Mouse (Mus musculus) midbrain, embryonic 15.5 days (tissue): ENCODE measurements around the gene Tbx3. TPM values are rescaled to one million over a fixed set of nuclear protein-coding genes. Genes with fewer than 3 reads are reported as not detected.

Experiments used
- ATAC-seq: fragments of 200-750 bp; cut with Nextera tagmentation; replicated peaks from 2 replicates; pipeline ENCODE4 v1.8.0; 2017; ENCODE audit warnings: moderate TSS enrichment
- H3K27ac ChIP-seq: fragments of 300-500 bp; sonication (generic); 2 replicates; pipeline ENCODE4 v1.5.1; 2015; ENCODE audit warnings: mild to moderate bottlenecking, inconsistent platforms
- H3K27me3 ChIP-seq: fragments of 300-500 bp; sonication (generic); replicated peaks from 2 replicates; pipeline ENCODE4 v1.6.1; 2015; ENCODE audit warnings: inconsistent platforms
- H3K36me3 ChIP-seq: fragments of 300-500 bp; sonication (generic); replicated peaks from 2 replicates; pipeline ENCODE4 v1.6.1; 2015; ENCODE audit warnings: inconsistent platforms
- H3K4me1 ChIP-seq: fragments of 300-500 bp; sonication (generic); 2 replicates; pipeline ENCODE4 v1.6.1; 2015; ENCODE audit warnings: inconsistent platforms
- H3K4me2 ChIP-seq: fragments of 300-500 bp; sonication (generic); 2 replicates; pipeline ENCODE4 v1.6.1; 2015; ENCODE audit warnings: inconsistent platforms, mild to moderate bottlenecking, moderate library complexity
- H3K4me3 ChIP-seq: fragments of 300-500 bp; sonication (generic); 2 replicates; pipeline ENCODE4 v1.5.1; 2015; ENCODE audit warnings: mild to moderate bottlenecking, inconsistent platforms
- H3K9ac ChIP-seq: fragments of 300-500 bp; sonication (generic); 2 replicates; pipeline ENCODE4 v1.6.1; 2015; ENCODE audit warnings: mild to moderate bottlenecking, inconsistent platforms
- H3K9me3 ChIP-seq: fragments of 300-500 bp; sonication (generic); 2 replicates; pipeline ENCODE4 v1.6.1; 2016; ENCODE audit warnings: inconsistent platforms
- WGBS: fragments of 180-500 bp; shearing (Covaris S2); methylation state at CpG from one replicate; pipeline ENCODE4 v1.1.7; 2015; ENCODE audit warnings: mixed read lengths; 5-methylcytosine and 5-hydroxymethylcytosine counted together
- polyA plus RNA-seq: library from polyadenylated mRNA; unstranded; fragments of >200 nt; fragmentation: Nextera tagmentation; extraction: Ambion mirVana; gene quantifications from 2 replicates; pipeline ENCODE4 v1.2.1, GENCODE M21; 2015

Tbx3 gene
- polyA plus RNA-seq, 1 experiment from 2014 or later, result 4.7 TPM

GRCm38 (mm10) chr5:119646965-119647364 lies 23.5 kb upstream of the Tbx3 start:
- Histone ChIP-seq H3K4me2 (no peak overlapping the region), H3K4me3 (no peak overlapping the region), H3K27ac (no peak overlapping the region), H3K27me3 (peaks cover 20% of the 10 kb centered on the region), H3K4me1 (no peaks in the 10 kb centered on the region), H3K9ac (no peak overlapping the region), H3K36me3 (no peaks in the 10 kb centered on the region), H3K9me3 (no peaks in the 10 kb centered on the region)
- WGBS, result 55% methylated on average over 2 of the region's 2 CpGs
- no peak for ATAC-seq

- no peaks in the 10 kb centered on the region for H3K36me3 ChIP-seq
- H3K9ac ChIP-seq, result no peak overlapping the region
- no peak overlapping the region for H3K27ac ChIP-seq
- H3K4me3 ChIP-seq, result no peak overlapping the region
- no peaks in the 10 kb centered on the region for H3K9me3 ChIP-seq
- WGBS, result 23% methylated on average over 13 of the region's 13 CpGs
- H3K27me3 ChIP-seq, result peaks cover 42% of the 10 kb centered on the region
- no peaks in the 10 kb centered on the region for H3K4me1 ChIP-seq
- ATAC-seq, result no peak
- H3K4me2 ChIP-seq, result no peak overlapping the region
Observed at GRCm38 (mm10) chr5:119651135-119651965, 19.1 kb upstream of the Tbx3 start.

GRCm38 (mm10) chr5:119656354-119656753 lies 14.1 kb upstream of the Tbx3 start:
- 8% methylated on average over 7 of the region's 7 CpGs for WGBS
- Histone ChIP-seq H3K4me3 (no peak overlapping the region), H3K4me1 (0 out of 2 replicates have a peak, but pooled peaks cover 2% of the 10 kb centered on the region), H3K36me3 (no peaks in the 10 kb centered on the region), H3K27ac (no peak overlapping the region), H3K9ac (no peak overlapping the region), H3K9me3 (no peaks in the 10 kb centered on the region), H3K27me3 (peaks cover 85% of the 10 kb centered on the region), H3K4me2 (no peak overlapping the region)
- ATAC-seq, result no peak

GRCm38 (mm10) chr5:119656856-119657255 lies 13.6 kb upstream of the Tbx3 start:
- H3K4me3 ChIP-seq, result no peak overlapping the region
- H3K9ac ChIP-seq, result no peak overlapping the region
- 0 out of 2 replicates have a peak, but pooled peaks cover 2% of the 10 kb centered on the region for H3K4me1 ChIP-seq
- ATAC-seq, result no peak
- WGBS, result 1% methylated on average over 21 of the region's 21 CpGs
- no peaks in the 10 kb centered on the region for H3K36me3 ChIP-seq
- peaks cover 83% of the 10 kb centered on the region for H3K27me3 ChIP-seq
- no peak overlapping the region for H3K27ac ChIP-seq
- no peaks in the 10 kb centered on the region for H3K9me3 ChIP-seq
- no peak overlapping the region for H3K4me2 ChIP-seq

GRCm38 (mm10) chr5:119657362-119657761 lies 13.1 kb upstream of the Tbx3 start:
- peaks cover 88% of the 10 kb centered on the region for H3K27me3 ChIP-seq
- H3K4me1 ChIP-seq, result 0 out of 2 replicates have a peak, but pooled peaks cover 2% of the 10 kb centered on the region
- 3% methylated on average over 6 of the region's 6 CpGs for WGBS
- no peak overlapping the region for H3K27ac ChIP-seq
- H3K9me3 ChIP-seq, result no peaks in the 10 kb centered on the region
- H3K4me2 ChIP-seq, result no peak overlapping the region
- H3K4me3 ChIP-seq, result no peak overlapping the region
- no peaks in the 10 kb centered on the region for H3K36me3 ChIP-seq
- no peak for ATAC-seq
- no peak overlapping the region for H3K9ac ChIP-seq

GRCm38 (mm10) chr5:119657804-119658203 lies 12.7 kb upstream of the Tbx3 start:
- 3% methylated on average over 6 of the region's 6 CpGs for WGBS

GRCm38 (mm10) chr5:119658396-119658795 lies 12.1 kb upstream of the Tbx3 start:
- Histone ChIP-seq H3K9ac (no peak overlapping the region), H3K9me3 (no peaks in the 10 kb centered on the region), H3K4me1 (0 out of 2 replicates have a peak, but pooled peaks cover 2% of the 10 kb centered on the region), H3K27ac (no peak overlapping the region), H3K27me3 (peaks cover 89% of the 10 kb centered on the region), H3K4me2 (no peak overlapping the region), H3K4me3 (no peak overlapping the region), H3K36me3 (no peaks in the 10 kb centered on the region)
- under 1% methylated on average over 5 of the region's 5 CpGs for WGBS
- no peak for ATAC-seq

More at GRCm38 (mm10) chr5:119657804-119658203, 12.7 kb upstream of the Tbx3 start:
- H3K9ac ChIP-seq, result no peak overlapping the region
- H3K4me3 ChIP-seq, result no peak overlapping the region
- H3K9me3 ChIP-seq, result no peaks in the 10 kb centered on the region
- H3K4me1 ChIP-seq, result 0 out of 2 replicates have a peak, but pooled peaks cover 2% of the 10 kb centered on the region
- no peaks in the 10 kb centered on the region for H3K36me3 ChIP-seq
- H3K4me2 ChIP-seq, result no peak overlapping the region
- ATAC-seq, result no peak
- H3K27me3 ChIP-seq, result peaks cover 87% of the 10 kb centered on the region
- H3K27ac ChIP-seq, result no peak overlapping the region

- no peak for ATAC-seq
- H3K9me3 ChIP-seq, result no peaks in the 10 kb centered on the region
- WGBS, result 4% methylated on average over 3 of the region's 3 CpGs
Observed at GRCm38 (mm10) chr5:119659041-119659440, 11.4 kb upstream of the Tbx3 start.

GRCm38 (mm10) chr5:119660526-119661410 lies 9.7 kb upstream of the Tbx3 start:
- Histone ChIP-seq H3K9me3 (no peaks in the 10 kb centered on the region), H3K27me3 (peaks cover 90% of the 10 kb centered on the region), H3K9ac (no peak overlapping the region), H3K27ac (no peak overlapping the region), H3K4me3 (no peak overlapping the region), H3K4me1 (0 out of 2 replicates have a peak, but pooled peaks cover 2% of the 10 kb centered on the region), H3K4me2 (no peak overlapping the region), H3K36me3 (no peaks in the 10 kb centered on the region)
- WGBS, result 2% methylated on average over 25 of the region's 25 CpGs
- no peak for ATAC-seq

More at GRCm38 (mm10) chr5:119659041-119659440, 11.4 kb upstream of the Tbx3 start:
- Histone ChIP-seq H3K4me2 (no peak overlapping the region), H3K4me3 (no peak overlapping the region), H3K36me3 (no peaks in the 10 kb centered on the region), H3K27me3 (peaks cover 89% of the 10 kb centered on the region), H3K27ac (no peak overlapping the region), H3K9ac (no peak overlapping the region), H3K4me1 (0 out of 2 replicates have a peak, but pooled peaks cover 2% of the 10 kb centered on the region)

GRCm38 (mm10) chr5:119661474-119661873 lies 9.0 kb upstream of the Tbx3 start:
- Histone ChIP-seq H3K4me1 (0 out of 2 replicates have a peak, but pooled peaks cover 2% of the 10 kb centered on the region), H3K4me2 (no peak overlapping the region), H3K9ac (no peak overlapping the region), H3K27me3 (peaks cover 90% of the 10 kb centered on the region), H3K9me3 (no peaks in the 10 kb centered on the region), H3K4me3 (no peak overlapping the region), H3K27ac (no peak overlapping the region), H3K36me3 (no peaks in the 10 kb centered on the region)
- ATAC-seq, result no peak
- 3% methylated on average over 11 of the region's 11 CpGs for WGBS

- H3K4me2 ChIP-seq, result no peak overlapping the region
- no peak overlapping the region for H3K27ac ChIP-seq
- H3K9ac ChIP-seq, result no peak overlapping the region
- no peaks in the 10 kb centered on the region for H3K36me3 ChIP-seq
- H3K4me1 ChIP-seq, result no peaks in the 10 kb centered on the region
- H3K9me3 ChIP-seq, result no peaks in the 10 kb centered on the region
- ATAC-seq, result no peak
- peaks cover 91% of the 10 kb centered on the region for H3K27me3 ChIP-seq
- under 1% methylated on average over 13 of the region's 13 CpGs for WGBS
- H3K4me3 ChIP-seq, result no peak overlapping the region
Observed at GRCm38 (mm10) chr5:119662326-119662725, 8.1 kb upstream of the Tbx3 start.

- Histone ChIP-seq H3K9me3 (no peaks in the 10 kb centered on the region), H3K9ac (no peak overlapping the region), H3K4me1 (no peaks in the 10 kb centered on the region), H3K27me3 (peaks cover 92% of the 10 kb centered on the region), H3K36me3 (no peaks in the 10 kb centered on the region), H3K4me2 (no peak overlapping the region), H3K27ac (no peak overlapping the region), H3K4me3 (no peak overlapping the region)
- WGBS, result under 1% methylated on average over 12 of the region's 12 CpGs
- no peak for ATAC-seq
Observed at GRCm38 (mm10) chr5:119662731-119663130, 7.7 kb upstream of the Tbx3 start.
